Mouse (Mus musculus) kidney, adult 2 months (tissue): ENCODE results near the gene Crhr1.

Experiments
- CTCF ChIP-seq: fragments of 200-500 bp; conservative IDR thresholded peaks from 2 replicates; pipeline ENCODE4 v1.5.1; 2011; ENCODE audit warnings: low read depth, mild to moderate bottlenecking, control low read depth, low read length, moderate library complexity, mixed read lengths; ENCODE audit not compliant: insufficient read depth, insufficient read length
- POLR2A ChIP-seq: fragments of 200-500 bp; IDR thresholded peaks from one replicate; pipeline ENCODE4 v1.6.1; 2011; ENCODE audit warnings: low read depth, low read length, control low read depth

- TF ChIP-seq CTCF = no peak
- no peak for TF ChIP-seq POLR2A
Observed at GRCm38 (mm10) chr11:104095151-104095550, 37.5 kb upstream of the Crhr1 start.
